In genomic region chr2:162943148-162943846, GRCm38 (mm10) we compare ENCODE assay signal across 8 mouse cellular contexts. TPM values are rescaled to one million over a fixed set of nuclear protein-coding genes. Genes with fewer than 3 reads are reported as not detected.
DNase-seq lines count a peak whose midpoint lies in the region; ATAC-seq lines count a peak whose summit lies in the region.

Gene L3mbtl1, plus strand, starts transcription at chr2:162943472.

- H3K36me3 ChIP-seq in lung, embryonic 16.5 days (ENCODE audit: control insufficient read depth, insufficient read depth, low read length), result peaks cover 16% of the 10 kb centered on the region
- H3K36me3 ChIP-seq in liver, embryonic 16.5 days (ENCODE audit: control insufficient read depth, insufficient read depth), result peaks cover 15% of the 10 kb centered on the region

- H3K4me1 ChIP-seq in lung, embryonic 16.5 days (replicated peaks; ENCODE audit: control insufficient read depth, insufficient read depth, low read length), result peaks cover 5% of the 10 kb centered on the region; the same call in 1 of the 2 replicates
- peaks cover 8% of the 10 kb centered on the region for H3K4me1 ChIP-seq in liver, embryonic 16.5 days (ENCODE audit: control insufficient read depth, low read depth, low read length)

- peak within 1 kb of the TSS; percentile 99 for H3K4me2 ChIP-seq in lung, embryonic 16.5 days (ENCODE audit: low read depth, low read length)
- peak within 1 kb of the TSS; percentile 62 for H3K4me2 ChIP-seq in liver, embryonic 16.5 days (ENCODE audit: low read depth, low read length)

- WGBS in lung, embryonic 16.5 days, result under 1% methylated on average over 38 of the region's 40 CpGs
- WGBS in liver, embryonic 16.5 days (ENCODE audit: insufficient replicate concordance), result under 1% methylated on average over 40 of the region's 40 CpGs

- no peak within 1 kb of the TSS for H3K27ac ChIP-seq in lung, embryonic 16.5 days (ENCODE audit: low read length)
- no peak within 1 kb of the TSS for H3K27ac ChIP-seq in liver, embryonic 16.5 days (ENCODE audit: low read length)

- no peaks in the 10 kb centered on the region for H3K9me3 ChIP-seq in lung, embryonic 16.5 days (ENCODE audit: control insufficient read depth, low read length)
- H3K9me3 ChIP-seq in liver, embryonic 16.5 days (replicated peaks; ENCODE audit: control insufficient read depth, low read length), result no peaks in the 10 kb centered on the region

- peaks cover 9% of the 10 kb centered on the region for H3K27me3 ChIP-seq in lung, embryonic 16.5 days (ENCODE audit: control insufficient read depth, insufficient read depth, low read depth, low read length)
- peaks cover 36% of the 10 kb centered on the region for H3K27me3 ChIP-seq in liver, embryonic 16.5 days (ENCODE audit: control insufficient read depth, insufficient read depth, low read depth, low read length)

- H3K4me3 ChIP-seq in lung, embryonic 16.5 days (ENCODE audit: low read length), result peak within 1 kb of the TSS; percentile 58
- peak within 1 kb of the TSS; percentile 53 for H3K4me3 ChIP-seq in liver, embryonic 16.5 days (ENCODE audit: low read depth, low read length)

- ATAC-seq in lung, embryonic 16.5 days (ENCODE audit: low read depth), result peak; percentile 37; the same call in 1 of the 2 replicates
- ATAC-seq in liver, embryonic 16.5 days (ENCODE audit: low read depth), result 0 out of 2 replicates have a peak, but pooled peaks have one; percentile 10

- peak within 1 kb of the TSS; percentile 59; the same call in 1 of the 2 replicates for H3K9ac ChIP-seq in lung, embryonic 16.5 days (ENCODE audit: low read length)
- no peak within 1 kb of the TSS for H3K9ac ChIP-seq in liver, embryonic 16.5 days (ENCODE audit: low read depth, low read length)

- DNase-seq in lung, postnatal 36 days, result no peak
- peak; percentile 45 for DNase-seq in cerebellum, adult 8-10 months
- DNase-seq in frontal cortex, adult 2 months (ENCODE audit: extremely low spot score in 1 of 2, low spot score in 1 of 2), result peak in 1 of 2 experiments; percentile 68
- peak; percentile 48 for DNase-seq in kidney, postnatal 10 days
- peak; percentile 69 for DNase-seq in right cerebral cortex, postnatal 14 days
- no peak for DNase-seq in c-Kit-positive CD71-positive TER-119-positive erythroid progenitor cells, embryonic 14.5 days (ENCODE audit: low spot score)

RNA-seq across cellular contexts. Expression of gene L3mbtl1, which starts in this region (rescaled TPM):
- 0.09 and 0.24 TPM in 2 replicates for polyA plus RNA-seq in lung, embryonic 16.5 days (2015; fragmentation: Nextera tagmentation; extraction: Ambion mirVana)
- polyA plus RNA-seq in frontal cortex, adult 2 months (2012; rRNA removed), result 12.0 and 13.4 TPM in 2 replicates
- polyA plus RNA-seq in liver, embryonic 16.5 days (2015; fragmentation: Nextera tagmentation; extraction: Ambion mirVana), result 0.04 TPM in 1 of 2 replicates, not detected in the other

Comparison
In these comparisons a context has a peak if more than half of its experiments do, and no peak if none do; other contexts are left out.
1. RNA of gene L3mbtl1 (polyA plus RNA-seq): 12.0 to 13.4 TPM in frontal cortex, adult 2 months; 0.09 to 0.24 TPM in lung, embryonic 16.5 days and 0.04 TPM in liver, embryonic 16.5 days; every median in the first group is over 10 times any median in the second.
2. Peak in ATAC-seq, H3K4me3 ChIP-seq, H3K9ac ChIP-seq and H3K4me2 ChIP-seq in lung, embryonic 16.5 days; RNA of the gene not detected or under 1 TPM.
3. Peak in ATAC-seq, H3K4me3 ChIP-seq and H3K4me2 ChIP-seq in liver, embryonic 16.5 days; RNA of the gene not detected or under 1 TPM.
4. DNase-seq: peak in cerebellum, adult 8-10 months (single experiment), kidney, postnatal 10 days (single experiment) and right cerebral cortex, postnatal 14 days (single experiment); none in lung, postnatal 36 days (single experiment) and c-Kit-positive CD71-positive TER-119-positive erythroid progenitor cells, embryonic 14.5 days (single experiment).